Mouse (Mus musculus) c-Kit-positive CD71-negative TER-119-negative erythroid progenitor cells, embryonic 14.5 days (primary cell): ENCODE measurements around the gene Znrf3.
A peak's percentile ranks its signal among the peaks of the same experiment; 100 is the strongest.

ENCODE experiments used
- DNase-seq: peaks from one replicate; pipeline ENCODE4 v3.0.0-alpha.2; 2013; ENCODE audit warnings: low read depth

Znrf3 gene

GRCm38 (mm10) chr11:5318035-5318775 is 126.4 kb downstream of the Znrf3 start:
- DNase-seq: no peak

GRCm38 (mm10) chr11:5314796-5315195 is 129.9 kb downstream of the Znrf3 start:
- DNase-seq: no peak

GRCm38 (mm10) chr11:5314330-5314741 is 130.3 kb downstream of the Znrf3 start:
- no peak for DNase-seq

GRCm38 (mm10) chr11:5307024-5307905 is 137.4 kb downstream of the Znrf3 start:
- no peak for DNase-seq

- DNase-seq: no peak
These were observed 138.6 kb downstream of the Znrf3 start for GRCm38 (mm10) chr11:5306017-5306416.

- no peak for DNase-seq
These were observed 140.1 kb downstream of the Znrf3 start for GRCm38 (mm10) chr11:5304526-5304925.

- no peak for DNase-seq
These were observed 146.7 kb downstream of the Znrf3 start for GRCm38 (mm10) chr11:5298007-5298372.

- no peak for DNase-seq
These were observed 147.3 kb downstream of the Znrf3 start for GRCm38 (mm10) chr11:5297148-5298006.

- DNase-seq: no peak
These were observed 148.0 kb downstream of the Znrf3 start for GRCm38 (mm10) chr11:5296576-5297115.

GRCm38 (mm10) chr11:5294805-5295204 is 149.8 kb downstream of the Znrf3 start:
- no peak for DNase-seq

GRCm38 (mm10) chr11:5290691-5291090 is 154.0 kb downstream of the Znrf3 start:
- DNase-seq: peak; percentile 37

- no peak for DNase-seq
These were observed 154.6 kb downstream of the Znrf3 start for GRCm38 (mm10) chr11:5289826-5290580.

GRCm38 (mm10) chr11:5283987-5284386 is 160.7 kb downstream of the Znrf3 start:
- no peak for DNase-seq

- no peak for DNase-seq
These were observed 163.7 kb downstream of the Znrf3 start for GRCm38 (mm10) chr11:5280932-5281331.

- no peak for DNase-seq
These were observed 166.2 kb downstream of the Znrf3 start for GRCm38 (mm10) chr11:5278463-5278862.

GRCm38 (mm10) chr11:5277307-5277971 is 167.2 kb downstream of the Znrf3 start:
- no peak for DNase-seq

- no peak for DNase-seq
These were observed 169.4 kb downstream of the Znrf3 start for GRCm38 (mm10) chr11:5275216-5275615.

- no peak for DNase-seq
These were observed 172.0 kb downstream of the Znrf3 start for GRCm38 (mm10) chr11:5272536-5273234.

GRCm38 (mm10) chr11:5272066-5272360 is 172.6 kb downstream of the Znrf3 start:
- DNase-seq: no peak
